Mouse (Mus musculus): ENCODE measurements at regions not wholly inside any gene's neighbourhood (a gene's known extent, or its start where the extent isn't known, plus 50 kb on each side); places are given as distances from the start of the nearest gene placed in this dataset.

- DNase-seq (ENCODE audit: extremely low read depth, insufficient read length, low spot score), result no peak
These were observed 360.1 kb upstream of the Map3k7 start for GRCm38 (mm10) chr4:31603776-31604175.

- no peak for DNase-seq (ENCODE audit: extremely low read depth, insufficient read length, low spot score)
These were observed 355.1 kb upstream of the Map3k7 start for GRCm38 (mm10) chr4:31608811-31609210.

- DNase-seq (ENCODE audit: extremely low read depth, insufficient read length, low spot score), result no peak
These were observed 354.3 kb upstream of the Map3k7 start for GRCm38 (mm10) chr4:31609559-31609958.

- DNase-seq (ENCODE audit: extremely low read depth, insufficient read length, low spot score), result no peak
These were observed 351.6 kb upstream of the Map3k7 start for GRCm38 (mm10) chr4:31612147-31612824.

- no peak for DNase-seq (ENCODE audit: extremely low read depth, insufficient read length, low spot score)
These were observed 350.9 kb upstream of the Map3k7 start for GRCm38 (mm10) chr4:31612825-31613514.

GRCm38 (mm10) chr4:31617572-31617971, 346.3 kb upstream of the Map3k7 start:
- no peak for DNase-seq (ENCODE audit: extremely low read depth, insufficient read length, low spot score)

- DNase-seq (ENCODE audit: extremely low read depth, insufficient read length, low spot score), result no peak
These were observed 345.9 kb upstream of the Map3k7 start for GRCm38 (mm10) chr4:31618026-31618425.

- no peak for DNase-seq (ENCODE audit: extremely low read depth, insufficient read length, low spot score)
These were observed 342.7 kb upstream of the Map3k7 start for GRCm38 (mm10) chr4:31621205-31621604.

GRCm38 (mm10) chr4:31627053-31627452, 336.8 kb upstream of the Map3k7 start:
- no peak for DNase-seq (ENCODE audit: extremely low read depth, insufficient read length, low spot score)

- DNase-seq (ENCODE audit: extremely low read depth, insufficient read length, low spot score), result no peak
These were observed 336.1 kb upstream of the Map3k7 start for GRCm38 (mm10) chr4:31627777-31628176.

- no peak for DNase-seq (ENCODE audit: extremely low read depth, insufficient read length, low spot score)
These were observed 325.3 kb upstream of the Map3k7 start for GRCm38 (mm10) chr4:31638564-31638963.

- DNase-seq (ENCODE audit: extremely low read depth, insufficient read length, low spot score), result peak; percentile 67
These were observed 321.7 kb upstream of the Map3k7 start for GRCm38 (mm10) chr4:31642161-31642560.

- DNase-seq (ENCODE audit: extremely low read depth, insufficient read length, low spot score), result peak; percentile 81
These were observed 321.2 kb upstream of the Map3k7 start for GRCm38 (mm10) chr4:31642593-31643290.

- DNase-seq (ENCODE audit: extremely low read depth, insufficient read length, low spot score), result no peak
These were observed 315.1 kb upstream of the Map3k7 start for GRCm38 (mm10) chr4:31648631-31649368.

- no peak for DNase-seq (ENCODE audit: extremely low read depth, insufficient read length, low spot score)
These were observed 308.4 kb upstream of the Map3k7 start for GRCm38 (mm10) chr4:31655364-31656106.

- DNase-seq (ENCODE audit: extremely low read depth, insufficient read length, low spot score), result no peak
These were observed 307.8 kb upstream of the Map3k7 start for GRCm38 (mm10) chr4:31656111-31656510.

- no peak for DNase-seq (ENCODE audit: extremely low read depth, insufficient read length, low spot score)
These were observed 305.1 kb upstream of the Map3k7 start for GRCm38 (mm10) chr4:31658820-31659219.

GRCm38 (mm10) chr4:31660896-31661295, 303.0 kb upstream of the Map3k7 start:
- DNase-seq (ENCODE audit: extremely low read depth, insufficient read length, low spot score), result no peak

GRCm38 (mm10) chr4:31671530-31672170, 292.2 kb upstream of the Map3k7 start:
- DNase-seq (ENCODE audit: extremely low read depth, insufficient read length, low spot score), result no peak
